Mouse (Mus musculus) ovary, postnatal 36 days (tissue): Measurements from ENCODE around the gene Dysf.

ENCODE experiments used
- DNase-seq: peaks from one replicate; pipeline ENCODE4 v3.0.0; 2022; ENCODE audit warnings: low spot score, mixed read lengths

Dysf gene

DNA sequence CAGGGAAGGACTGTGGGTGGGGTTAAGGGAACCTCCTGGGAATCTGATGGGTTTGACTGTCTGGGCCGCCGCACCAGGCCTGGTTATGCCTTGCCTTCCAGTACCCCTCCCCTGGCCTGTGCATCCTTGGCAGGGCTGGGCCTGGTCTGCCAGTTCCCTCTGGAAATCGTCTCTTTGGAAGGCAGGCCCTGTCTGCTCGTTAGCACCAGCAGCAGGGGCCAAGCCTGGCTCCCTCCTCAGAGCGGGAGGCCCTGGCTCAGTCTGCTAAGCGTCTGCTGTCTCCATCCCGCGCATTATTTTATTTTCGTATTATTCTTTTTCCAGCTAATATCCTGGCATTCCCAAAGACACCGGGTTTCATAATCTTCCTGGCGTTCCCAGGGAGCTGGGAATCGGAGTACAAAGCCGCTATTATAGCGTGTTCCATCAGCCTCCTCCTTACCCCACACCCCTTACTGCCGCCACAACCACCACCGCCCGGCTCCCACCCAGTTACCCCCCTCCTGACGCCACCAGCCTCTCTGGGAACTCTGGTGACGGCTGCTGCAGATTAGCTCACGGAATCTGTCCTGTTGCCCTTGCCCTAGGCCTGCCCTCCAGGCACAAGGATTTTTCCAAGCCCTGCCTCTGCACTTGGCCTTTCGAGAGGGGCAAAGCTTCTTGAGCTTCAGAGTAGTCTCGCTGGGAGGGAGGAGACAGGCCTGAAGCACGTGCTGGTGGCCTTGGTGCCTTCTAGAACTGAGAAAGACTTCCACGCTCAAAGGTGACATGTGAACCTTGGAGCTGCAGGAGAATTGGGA lies 111.5 kb downstream of the Dysf start:
- DNase-seq, result no peak

GRCm38 (mm10) chr6:84124609-84125008 lies 116.2 kb downstream of the Dysf start:
- DNase-seq, result no peak

DNA sequence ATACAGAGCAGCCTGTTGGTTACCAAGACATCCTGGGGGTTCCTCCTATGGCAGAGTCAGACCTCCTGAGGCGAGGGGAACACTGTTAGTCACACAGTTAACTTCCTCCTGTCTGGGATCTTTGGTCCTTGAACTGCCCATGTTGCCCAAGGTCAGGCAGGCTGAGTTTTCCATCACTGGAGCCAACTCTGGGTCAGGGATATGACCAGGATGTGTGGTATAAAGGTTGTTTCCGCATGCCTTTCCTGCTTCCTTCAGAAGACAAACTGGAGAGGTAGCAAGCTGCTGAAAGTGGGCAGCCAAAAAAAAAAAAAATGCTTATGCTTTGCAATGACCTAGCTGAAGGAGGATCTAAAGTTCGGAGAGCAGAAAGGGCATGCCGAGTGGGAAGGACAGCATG lies 116.7 kb downstream of the Dysf start:
- DNase-seq, result no peak

- DNase-seq, result no peak
These were observed 119.8 kb downstream of the Dysf start for GRCm38 (mm10) chr6:84128229-84128628.

DNA sequence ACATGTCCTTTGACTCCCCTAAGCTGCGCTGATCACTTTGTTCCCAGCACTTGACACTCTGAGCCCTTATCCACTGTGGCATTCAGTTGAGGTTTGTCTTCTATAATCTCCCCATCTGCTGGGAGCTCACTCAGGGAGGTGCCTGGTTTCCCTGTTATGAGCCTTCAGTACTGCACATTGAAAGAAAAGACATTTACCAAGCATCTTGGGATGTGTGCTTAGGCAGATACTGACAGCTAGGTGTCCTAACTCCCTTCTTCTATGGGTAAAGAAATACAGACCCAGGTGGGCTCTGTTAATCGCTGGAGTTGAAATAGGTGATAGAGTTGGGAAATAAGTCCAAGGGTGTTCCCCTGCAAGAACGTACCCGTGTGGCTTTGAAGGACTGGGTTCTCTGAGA lies 122.5 kb downstream of the Dysf start:
- DNase-seq, result no peak

DNA sequence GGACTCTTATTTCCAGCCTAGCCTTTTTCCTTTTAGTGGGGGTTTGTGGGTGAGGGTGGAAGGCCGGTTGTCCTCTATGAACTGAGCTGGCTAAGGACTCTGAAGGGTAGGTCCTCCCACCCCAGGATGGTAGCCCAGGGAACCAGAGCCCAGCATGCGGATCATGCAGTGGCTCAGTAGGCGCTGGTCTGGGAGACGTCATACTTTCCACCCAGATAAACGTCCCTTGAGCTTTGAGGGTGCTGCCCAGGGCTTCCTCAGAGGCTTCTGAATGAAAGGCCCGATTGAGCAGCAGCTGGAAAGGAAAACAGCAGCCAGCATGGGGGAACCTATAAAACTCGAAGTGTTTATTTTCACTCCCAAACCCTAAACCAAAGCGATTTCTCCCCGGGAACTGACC lies 123.1 kb downstream of the Dysf start:
- no peak for DNase-seq

- no peak for DNase-seq
These were observed 124.7 kb downstream of the Dysf start for GRCm38 (mm10) chr6:84133053-84133452.

DNA sequence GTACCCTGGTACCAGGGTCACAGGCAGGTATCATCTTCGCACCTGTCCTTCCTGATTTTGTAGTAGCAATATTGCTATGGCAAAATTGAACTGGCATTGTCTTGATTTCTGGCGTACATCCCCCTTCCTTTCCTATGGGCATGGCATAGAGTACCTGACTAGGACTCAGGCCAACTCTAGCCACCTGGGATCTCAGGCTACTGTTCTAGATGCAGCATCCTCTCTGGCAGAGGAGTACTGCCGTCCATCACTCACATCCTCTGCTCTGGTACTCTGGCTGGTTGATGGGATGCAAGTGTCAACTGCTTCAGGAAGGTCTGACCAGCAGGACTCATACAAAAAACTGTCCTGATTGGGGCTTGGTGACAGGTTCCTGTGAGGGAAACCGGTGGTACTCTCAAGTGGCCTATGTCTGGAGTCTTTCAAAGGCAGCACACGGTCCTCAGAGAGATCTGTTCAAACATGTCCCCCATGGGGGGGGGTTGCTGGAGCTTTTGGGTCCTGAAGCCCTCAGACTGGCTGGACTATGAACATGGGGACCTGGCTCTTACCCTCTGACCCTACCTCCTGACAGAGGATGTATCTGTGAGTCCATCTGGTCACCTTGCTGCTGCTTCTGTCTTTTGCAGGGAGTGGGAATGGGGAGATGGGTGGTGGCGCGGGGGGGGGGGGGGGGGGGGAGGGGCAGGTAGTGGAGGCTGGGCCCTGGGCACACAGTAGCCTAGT lies 125.8 kb downstream of the Dysf start:
- no peak for DNase-seq

GRCm38 (mm10) chr6:84134722-84135394 lies 126.5 kb downstream of the Dysf start:
- DNase-seq, result peak; percentile 33

DNA sequence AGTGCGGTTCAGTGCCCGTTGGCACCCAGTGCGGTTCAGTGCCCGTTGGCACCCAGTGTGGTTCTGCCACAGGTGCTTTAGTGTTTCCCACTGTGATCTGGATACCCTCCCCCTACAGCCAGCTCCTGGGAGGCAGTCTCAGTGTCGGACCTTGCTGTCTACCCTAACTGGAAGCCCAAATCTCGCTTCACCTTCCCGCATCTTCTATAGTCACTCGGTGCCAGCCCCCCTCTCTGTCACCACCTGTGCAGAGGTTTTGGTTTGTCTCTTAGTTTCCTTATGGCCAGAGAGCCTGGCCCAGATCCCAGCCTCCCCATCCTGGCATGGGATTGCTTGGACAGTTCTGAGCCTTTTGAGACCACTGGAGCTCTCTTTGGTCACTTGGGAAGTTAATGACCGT lies 127.3 kb downstream of the Dysf start:
- no peak for DNase-seq

DNA sequence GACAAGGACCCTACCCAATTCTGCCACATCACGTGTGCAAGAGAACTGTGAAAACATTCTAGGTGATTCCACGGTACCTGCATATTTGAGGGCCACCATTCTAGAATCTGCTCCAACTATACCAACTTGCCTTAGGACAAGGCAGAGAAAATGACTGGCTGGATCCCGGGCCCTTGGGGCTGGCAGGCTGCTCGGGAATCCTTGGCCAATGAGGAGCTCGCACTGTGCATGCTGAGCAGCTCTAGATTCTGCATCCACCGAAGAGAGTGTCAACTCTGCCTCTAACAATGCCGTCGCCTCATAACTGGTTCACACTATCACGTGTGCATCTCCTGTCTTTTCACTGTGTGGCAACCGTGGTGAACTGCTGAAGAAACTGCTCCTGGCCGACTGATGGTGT lies 128.0 kb downstream of the Dysf start:
- DNase-seq, result no peak

DNA sequence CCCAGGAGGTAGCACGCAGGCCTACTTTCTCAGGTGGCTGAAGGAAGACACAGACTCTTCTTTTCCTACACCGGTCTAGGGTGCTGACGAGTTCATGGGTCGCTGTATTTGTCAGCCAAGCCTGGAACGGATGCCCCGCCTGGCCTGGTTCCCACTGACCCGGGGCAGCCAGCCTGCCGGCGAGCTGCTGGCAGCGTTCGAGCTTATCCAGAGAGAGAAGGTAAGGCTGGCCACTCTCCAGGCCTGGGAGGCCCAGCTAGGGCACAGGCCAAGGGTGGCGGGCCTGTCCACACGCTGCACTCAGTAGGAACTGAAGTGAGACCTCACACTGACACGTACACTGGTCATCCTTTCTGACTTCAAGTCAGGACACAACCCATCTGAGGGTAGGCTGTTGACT lies 131.5 kb downstream of the Dysf start:
- DNase-seq, result peak; percentile 57

DNA sequence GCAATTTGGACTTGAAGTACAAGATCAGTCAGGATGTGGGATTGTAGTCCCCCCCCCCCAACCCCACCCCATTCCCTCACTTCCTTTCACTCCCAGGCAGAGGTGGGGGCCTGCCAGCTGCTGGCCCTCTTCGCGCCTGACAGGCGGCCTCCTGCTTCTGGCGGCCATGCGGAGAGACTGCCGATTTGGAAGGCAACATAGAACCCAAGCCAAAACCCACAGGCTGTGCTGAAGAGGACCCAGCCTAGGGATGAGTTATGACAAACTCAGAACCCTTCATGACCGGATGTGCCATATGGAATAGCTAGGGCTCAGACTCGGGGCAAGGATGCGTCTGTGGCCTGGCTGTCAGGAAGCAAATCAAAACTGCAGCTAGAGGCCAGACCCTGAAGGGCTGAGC lies 134.1 kb downstream of the Dysf start:
- DNase-seq, result no peak

GRCm38 (mm10) chr6:84143328-84143727 lies 134.9 kb downstream of the Dysf start:
- no peak for DNase-seq

DNA sequence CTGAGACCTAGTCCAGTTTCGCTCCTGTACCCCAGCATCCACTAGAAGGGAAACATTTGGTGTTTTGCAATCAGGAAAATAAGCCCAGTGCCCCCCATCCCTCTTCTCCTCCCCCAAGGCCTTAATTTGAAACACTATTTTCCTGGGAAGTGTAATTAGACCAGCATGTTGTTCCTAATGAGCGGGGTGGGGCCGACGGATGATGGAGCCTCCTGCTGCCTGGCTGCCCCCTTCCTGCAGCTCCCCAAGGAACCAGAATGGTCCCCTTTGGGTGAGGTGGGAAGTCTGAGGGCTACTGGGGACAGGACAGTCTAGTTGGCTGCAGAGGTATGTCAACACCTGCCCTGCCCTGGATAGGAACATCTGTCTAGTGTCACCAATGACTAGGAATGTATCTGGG lies 136.0 kb downstream of the Dysf start:
- DNase-seq, result no peak

DNA sequence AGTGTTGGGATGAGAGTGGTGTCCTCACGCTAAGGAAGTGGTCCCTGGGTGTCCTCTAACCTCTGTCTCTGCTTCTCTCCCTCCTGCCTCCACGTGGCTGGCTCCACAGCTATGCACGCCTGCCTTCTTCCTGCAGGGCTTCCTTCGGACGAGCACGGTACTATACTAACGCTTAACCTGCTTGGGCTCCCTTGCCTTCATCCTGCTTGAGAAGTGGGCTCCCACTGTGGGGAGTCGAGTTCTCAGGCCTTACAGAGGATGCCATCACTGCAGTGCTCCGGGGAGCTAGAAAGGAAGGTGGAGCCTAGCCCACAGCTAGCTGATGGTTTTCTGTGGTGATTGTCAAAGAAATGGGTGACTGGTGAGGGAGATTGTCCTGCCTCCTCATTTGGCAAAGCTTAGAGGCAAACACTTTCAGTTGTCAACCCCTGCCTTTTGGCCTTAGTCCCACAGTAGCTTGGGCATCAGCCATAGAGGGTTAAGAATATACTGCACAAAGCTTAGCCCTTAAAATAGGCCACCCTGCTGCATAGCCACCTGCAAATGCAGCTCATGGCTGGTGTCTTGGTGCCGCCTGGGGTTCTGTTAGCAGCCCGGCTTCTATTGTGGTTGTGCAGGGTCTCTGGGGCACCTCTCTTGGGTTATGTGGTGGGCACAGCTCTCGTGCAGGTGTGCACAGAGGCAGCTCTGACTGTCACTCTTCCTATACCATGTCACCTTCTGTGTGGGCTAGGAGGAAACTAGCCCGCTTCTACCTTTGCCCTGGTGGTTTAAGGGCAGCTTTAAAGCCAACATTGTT lies 139.0 kb downstream of the Dysf start:
- DNase-seq, result no peak

DNA sequence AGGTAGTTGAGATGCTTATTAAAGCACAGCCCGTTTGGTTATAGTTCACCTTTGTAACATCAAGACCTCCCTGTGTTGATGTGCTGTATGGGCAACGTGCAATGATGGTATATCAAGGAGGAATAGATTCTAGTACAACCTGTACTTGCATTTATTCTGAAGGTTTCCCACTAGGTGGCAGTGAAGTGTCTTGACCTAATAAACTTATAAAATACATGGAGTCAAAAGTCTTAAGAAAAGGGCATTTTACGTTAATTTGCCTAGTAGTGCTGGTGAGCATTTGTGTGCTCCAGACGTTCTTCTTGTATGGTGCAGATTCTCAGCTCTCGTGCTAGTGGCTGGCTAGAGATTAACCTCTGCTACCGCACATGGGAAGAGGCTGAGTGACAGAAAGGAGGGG lies 140.1 kb downstream of the Dysf start:
- no peak for DNase-seq

GRCm38 (mm10) chr6:84154508-84154907 lies 146.1 kb downstream of the Dysf start:
- no peak for DNase-seq

GRCm38 (mm10) chr6:84155765-84156164 lies 147.4 kb downstream of the Dysf start:
- no peak for DNase-seq

DNA sequence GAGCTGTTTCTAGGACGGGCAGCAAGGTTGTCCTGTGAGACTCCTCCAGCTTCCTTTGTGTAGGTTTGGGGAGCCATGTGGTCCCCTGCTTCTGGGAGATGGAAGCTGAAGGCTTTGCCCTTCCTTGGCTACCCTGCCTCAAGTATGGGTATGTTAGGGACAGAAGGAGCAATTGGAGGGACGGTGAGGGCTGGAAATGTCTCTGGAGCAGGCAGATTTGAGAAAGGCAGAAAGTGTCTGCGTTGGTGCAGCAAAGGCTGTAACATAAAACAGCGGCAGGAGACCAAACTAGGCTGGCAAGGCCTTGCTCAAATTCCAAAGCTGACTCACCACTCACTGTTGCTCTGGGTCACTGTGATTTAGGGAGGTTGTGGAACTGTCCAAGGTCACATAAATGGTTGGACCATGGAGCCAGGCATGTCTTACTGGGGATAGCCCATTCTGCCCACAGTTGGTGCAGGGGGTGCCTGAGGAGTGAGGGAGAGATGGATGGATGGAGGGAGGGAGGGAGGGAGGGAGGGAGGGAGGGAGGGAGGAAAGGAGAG lies 148.2 kb downstream of the Dysf start:
- DNase-seq, result no peak

DNA sequence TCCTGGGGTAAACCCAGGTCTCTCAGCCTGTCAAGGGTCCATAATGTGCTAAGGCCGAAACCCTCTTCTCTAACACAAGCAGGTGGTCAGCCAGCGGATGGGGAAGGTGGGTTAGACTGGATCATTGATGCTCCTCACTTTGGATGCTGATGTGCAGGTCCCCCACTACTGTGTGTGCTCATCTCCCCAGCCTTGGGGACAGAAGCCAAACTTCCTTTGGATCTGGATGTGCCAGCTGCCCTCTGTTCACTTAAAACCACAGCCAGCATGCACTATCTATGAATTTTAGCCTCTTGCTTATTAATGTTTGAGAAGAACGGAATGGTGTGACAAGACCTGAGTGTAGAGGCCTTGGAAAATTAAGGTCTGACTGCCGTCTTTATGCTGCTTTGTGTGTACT lies 150.7 kb downstream of the Dysf start:
- DNase-seq, result no peak

GRCm38 (mm10) chr6:84167612-84168011 lies 159.2 kb downstream of the Dysf start:
- no peak for DNase-seq
